Mouse (Mus musculus): ENCODE data around the gene Olfr312. TPM values are rescaled to one million over a fixed set of nuclear protein-coding genes. Genes with fewer than 3 reads are reported as not detected.

Gene Olfr312
- polyA plus RNA-seq, 1 experiment from 2014 or later = not detected

DNA sequence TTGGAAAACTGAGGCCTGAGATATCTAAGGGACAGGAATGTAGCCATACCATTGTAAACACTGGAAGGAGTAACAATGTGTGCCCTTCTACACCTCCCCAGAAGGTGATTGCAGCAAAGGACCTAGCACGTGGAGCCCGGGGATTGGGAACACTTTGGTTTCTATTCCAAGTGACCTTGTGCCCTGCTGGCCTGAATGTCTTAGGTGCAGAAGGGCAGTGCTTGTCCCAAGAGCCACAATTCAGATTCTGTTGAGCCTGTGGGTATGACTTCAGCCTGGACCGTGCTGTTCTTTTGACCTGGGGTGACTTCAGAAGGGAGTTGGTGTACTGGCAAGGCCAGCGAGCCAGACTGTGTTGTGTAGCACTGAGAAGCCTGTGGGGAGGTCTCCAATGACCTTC lies 41.9 kb downstream of the Olfr312 start:
- Histone ChIP-seq H3K4me2 (ENCODE audit: low read length) (no peak overlapping the region), H3K4me3 (ENCODE audit: low read depth, low read length) (no peak overlapping the region), H3K27me3 (replicated peaks; ENCODE audit: control insufficient read depth, insufficient read depth, low read length) (no peaks in the 10 kb centered on the region), H3K9me3 (ENCODE audit: control insufficient read depth, low read length) (no peaks in the 10 kb centered on the region), H3K36me3 (ENCODE audit: control insufficient read depth, insufficient read depth, low read length) (peaks cover 31% of the 10 kb centered on the region), H3K9ac (ENCODE audit: low read length) (no peak overlapping the region), H3K27ac (ENCODE audit: low read depth) (no peak overlapping the region), H3K4me1 (replicated peaks; ENCODE audit: control insufficient read depth, insufficient read depth, low read length) (peaks cover 10% of the 10 kb centered on the region)
- 87% methylated on average over 4 of the region's 4 CpGs for WGBS
- DNase-seq (ENCODE audit: low spot score) (no peak), ATAC-seq (replicated peaks; ENCODE audit: low FRiP score, low TSS enrichment, low read depth) (no peak)

DNA sequence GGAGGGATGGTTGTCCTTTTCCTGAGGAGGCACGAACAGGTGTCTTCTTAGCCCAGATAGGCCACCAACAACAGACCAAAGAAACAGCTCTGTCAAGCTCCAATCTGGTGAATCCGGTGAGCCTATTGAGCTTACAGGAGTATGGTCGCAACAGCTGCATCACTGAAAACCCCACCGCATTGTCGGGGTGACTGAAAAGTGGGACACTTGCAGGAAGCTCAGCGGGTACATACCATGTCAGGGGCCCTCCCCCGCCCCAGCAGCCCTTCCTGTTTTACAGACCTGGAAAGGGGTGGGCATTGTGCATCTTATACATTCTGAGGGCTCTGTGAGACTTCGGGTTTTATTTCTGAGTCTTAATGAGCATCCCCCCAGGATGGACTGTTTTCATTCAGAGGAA lies 54.7 kb downstream of the Olfr312 start:
- H3K9ac ChIP-seq (ENCODE audit: low read length) = no peak overlapping the region
- no peak overlapping the region for H3K27ac ChIP-seq (ENCODE audit: low read depth)
- H3K27me3 ChIP-seq (replicated peaks; ENCODE audit: control insufficient read depth, insufficient read depth, low read length) = no peaks in the 10 kb centered on the region
- no peaks in the 10 kb centered on the region for H3K9me3 ChIP-seq (ENCODE audit: control insufficient read depth, low read length)
- ATAC-seq (replicated peaks; ENCODE audit: low FRiP score, low TSS enrichment, low read depth) (no peak), DNase-seq (ENCODE audit: low spot score) (no peak)
- H3K4me1 ChIP-seq (replicated peaks; ENCODE audit: control insufficient read depth, insufficient read depth, low read length) = no peaks in the 10 kb centered on the region
- peaks cover 39% of the 10 kb centered on the region for H3K36me3 ChIP-seq (ENCODE audit: control insufficient read depth, insufficient read depth, low read length)
- 87% methylated on average over 8 of the region's 8 CpGs for WGBS
- H3K4me2 ChIP-seq (ENCODE audit: low read length) = no peak overlapping the region
- no peak overlapping the region for H3K4me3 ChIP-seq (ENCODE audit: low read depth, low read length)

Other genes starting within 250 kb of the Olfr312 start
- gene Olfr324, start 234.1 kb upstream of the Olfr312 start, polyA plus RNA-seq (2014; fragmentation: Nextera tagmentation; extraction: Ambion mirVana) = not detected in 2 replicates
- 0.22 TPM in 1 of 2 replicates, not detected in the other for gene 2210407C18Rik, start 213.2 kb upstream of the Olfr312 start, polyA plus RNA-seq (2014; fragmentation: Nextera tagmentation; extraction: Ambion mirVana)
- gene Olfr323, start 198.7 kb upstream of the Olfr312 start, polyA plus RNA-seq (2014; fragmentation: Nextera tagmentation; extraction: Ambion mirVana) = 0.12 TPM in 1 of 2 replicates, not detected in the other
- gene Trim58, start 188.8 kb upstream of the Olfr312 start, polyA plus RNA-seq (2014; fragmentation: Nextera tagmentation; extraction: Ambion mirVana) = 0.08 and 0.16 TPM in 2 replicates
- not detected in 2 replicates for gene Olfr322, start 170.5 kb upstream of the Olfr312 start, polyA plus RNA-seq (2014; fragmentation: Nextera tagmentation; extraction: Ambion mirVana)
- not detected in 2 replicates for gene Olfr320, start 148.1 kb upstream of the Olfr312 start, polyA plus RNA-seq (2014; fragmentation: Nextera tagmentation; extraction: Ambion mirVana)
- gene Olfr319, start 130.1 kb upstream of the Olfr312 start, polyA plus RNA-seq (2014; fragmentation: Nextera tagmentation; extraction: Ambion mirVana) = not detected in 2 replicates
- gene Olfr318, start 105.2 kb upstream of the Olfr312 start, polyA plus RNA-seq (2014; fragmentation: Nextera tagmentation; extraction: Ambion mirVana) = not detected in 2 replicates
- gene Olfr317, start 90.0 kb upstream of the Olfr312 start, polyA plus RNA-seq (2014; fragmentation: Nextera tagmentation; extraction: Ambion mirVana) = not detected in 2 replicates
- gene Olfr316, start 76.5 kb upstream of the Olfr312 start, polyA plus RNA-seq (2014; fragmentation: Nextera tagmentation; extraction: Ambion mirVana) = not detected in 2 replicates
- gene Olfr315, start 56.0 kb upstream of the Olfr312 start, polyA plus RNA-seq (2014; fragmentation: Nextera tagmentation; extraction: Ambion mirVana) = not detected in 2 replicates
- gene Olfr314, start 46.3 kb upstream of the Olfr312 start, polyA plus RNA-seq (2014; fragmentation: Nextera tagmentation; extraction: Ambion mirVana) = not detected in 2 replicates
- 40.1 and 47.1 TPM in 2 replicates for gene Fam183b, start 27.3 kb upstream of the Olfr312 start, polyA plus RNA-seq (2014; fragmentation: Nextera tagmentation; extraction: Ambion mirVana)
- gene Olfr313, start 14.2 kb upstream of the Olfr312 start, polyA plus RNA-seq (2014; fragmentation: Nextera tagmentation; extraction: Ambion mirVana) = not detected in 2 replicates
- not detected in 2 replicates for gene Olfr311, start 10.0 kb downstream of the Olfr312 start, polyA plus RNA-seq (2014; fragmentation: Nextera tagmentation; extraction: Ambion mirVana)
- 9.4 and 10.6 TPM in 2 replicates for gene Gm12258, start 17.9 kb downstream of the Olfr312 start, polyA plus RNA-seq (2014; fragmentation: Nextera tagmentation; extraction: Ambion mirVana)
- 7.1 and 10.4 TPM in 2 replicates for gene 2810021J22Rik, start 38.0 kb downstream of the Olfr312 start, polyA plus RNA-seq (2014; fragmentation: Nextera tagmentation; extraction: Ambion mirVana)
- 6.7 and 7.2 TPM in 2 replicates for gene Zfp39, start 75.0 kb downstream of the Olfr312 start, polyA plus RNA-seq (2014; fragmentation: Nextera tagmentation; extraction: Ambion mirVana)
- 0.05 TPM in 1 of 2 replicates, not detected in the other for gene Btnl10, start 88.7 kb downstream of the Olfr312 start, polyA plus RNA-seq (2014; fragmentation: Nextera tagmentation; extraction: Ambion mirVana)
- gene Rnf187, start 109.7 kb downstream of the Olfr312 start, polyA plus RNA-seq (2014; fragmentation: Nextera tagmentation; extraction: Ambion mirVana) = 240 and 258 TPM in 2 replicates
- 24.9 and 26.3 TPM in 2 replicates for gene Hist3h2ba, start 119.7 kb downstream of the Olfr312 start, polyA plus RNA-seq (2014; fragmentation: Nextera tagmentation; extraction: Ambion mirVana)
- 28.7 and 30.3 TPM in 2 replicates for gene Hist3h2a, start 125.4 kb downstream of the Olfr312 start, polyA plus RNA-seq (2014; fragmentation: Nextera tagmentation; extraction: Ambion mirVana)
- 0.24 and 0.28 TPM in 2 replicates for gene Trim17, start 125.4 kb downstream of the Olfr312 start, polyA plus RNA-seq (2014; fragmentation: Nextera tagmentation; extraction: Ambion mirVana)
- 16.5 and 19.6 TPM in 2 replicates for gene Trim11, start 148.9 kb downstream of the Olfr312 start, polyA plus RNA-seq (2014; fragmentation: Nextera tagmentation; extraction: Ambion mirVana)